Mouse (Mus musculus) C2C12 (cell line): ENCODE measurements around the gene Acsf2.

Experiments used
- CTCF ChIP-seq: IDR thresholded peaks from one replicate; pipeline ENCODE4 v1.5.1; 2011; ENCODE audit not compliant: control insufficient read depth, insufficient read depth, insufficient read length
- MAX ChIP-seq: IDR thresholded peaks from one replicate; pipeline ENCODE4 v1.6.1; 2011; ENCODE audit warnings: mild to moderate bottlenecking, control low read depth
- MYOD1 ChIP-seq: IDR thresholded peaks from one replicate; pipeline ENCODE4 v1.6.1; 2011; ENCODE audit warnings: low read depth; ENCODE audit not compliant: control insufficient read depth, insufficient read length

- TF ChIP-seq CTCF = no peak
- no peak for TF ChIP-seq MYOD1
- TF ChIP-seq MAX = no peak
These were observed 16.0 kb upstream of the Acsf2 start for GRCm38 (mm10) chr11:94617646-94618045.
